Mouse (Mus musculus): ENCODE results near the gene Lmtk2. TPM values are rescaled to one million over a fixed set of nuclear protein-coding genes. Genes with fewer than 3 reads are reported as not detected.

The Lmtk2 gene
- polyA plus RNA-seq, 1 experiment from 2014 or later: 5.5 TPM

GRCm38 (mm10) chr5:144204911-144205310 lies 104.7 kb downstream of the Lmtk2 start:
- no peaks in the 10 kb centered on the region for H3K27me3 ChIP-seq (ENCODE audit: poor library complexity, severe bottlenecking)
- 56% methylated on average over 10 of the region's 10 CpGs for WGBS
- H3K27ac ChIP-seq: no peak overlapping the region
- DNase-seq (ENCODE audit: extremely low spot score, low spot score): no peak
- peaks cover 6% of the 10 kb centered on the region; the same call in 1 of the 2 replicates for H3K4me1 ChIP-seq
- peaks cover 8% of the 10 kb centered on the region for H3K9me3 ChIP-seq
- peaks cover 56% of the 10 kb centered on the region for H3K36me3 ChIP-seq (replicated peaks)
- no peak overlapping the region for H3K4me3 ChIP-seq

- Histone ChIP-seq H3K9me3 (peaks cover 8% of the 10 kb centered on the region), H3K27me3 (ENCODE audit: poor library complexity, severe bottlenecking) (no peaks in the 10 kb centered on the region), H3K27ac (no peak overlapping the region), H3K36me3 (replicated peaks) (peaks cover 66% of the 10 kb centered on the region), H3K4me3 (no peak overlapping the region), H3K4me1 (peaks cover 6% of the 10 kb centered on the region; the same call in 1 of the 2 replicates)
- WGBS: 94% methylated on average over 15 of the region's 15 CpGs
- no peak for DNase-seq (ENCODE audit: extremely low spot score, low spot score)
Observed at GRCm38 (mm10) chr5:144206069-144206468, 105.8 kb downstream of the Lmtk2 start.

DNA sequence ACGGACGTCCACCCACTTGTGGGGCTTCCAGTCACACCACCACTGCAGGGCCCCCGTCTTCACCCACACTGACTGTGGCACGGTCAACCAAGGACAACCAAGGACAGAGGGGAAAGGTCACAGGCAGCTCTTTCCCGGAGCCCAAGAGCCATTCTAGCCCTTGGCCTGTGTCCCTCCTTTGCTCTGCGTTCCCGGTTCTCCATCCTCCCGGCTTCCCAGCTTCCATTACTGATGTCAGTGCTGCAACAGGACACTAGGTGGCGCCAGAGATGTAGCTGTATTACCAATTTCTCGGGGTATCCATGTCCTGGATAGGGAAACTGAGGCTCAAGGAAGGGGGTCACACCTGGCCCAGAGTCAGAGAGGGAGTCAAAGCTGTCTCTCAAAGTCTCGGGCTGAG lies 107.2 kb downstream of the Lmtk2 start:
- Histone ChIP-seq H3K4me1 (peaks cover 6% of the 10 kb centered on the region; the same call in 1 of the 2 replicates), H3K36me3 (replicated peaks) (peaks cover 71% of the 10 kb centered on the region), H3K9me3 (peaks cover 3% of the 10 kb centered on the region), H3K27ac (no peak overlapping the region), H3K27me3 (ENCODE audit: poor library complexity, severe bottlenecking) (no peaks in the 10 kb centered on the region), H3K4me3 (no peak overlapping the region)
- DNase-seq (ENCODE audit: extremely low spot score, low spot score): no peak
- 54% methylated on average over 11 of the region's 11 CpGs for WGBS

- Histone ChIP-seq H3K36me3 (replicated peaks) (peaks cover 58% of the 10 kb centered on the region), H3K27me3 (ENCODE audit: poor library complexity, severe bottlenecking) (no peaks in the 10 kb centered on the region), H3K9me3 (no peaks in the 10 kb centered on the region), H3K27ac (no peak overlapping the region), H3K4me1 (peaks cover 11% of the 10 kb centered on the region), H3K4me3 (no peak overlapping the region)
- WGBS: 27% methylated on average over 7 of the region's 7 CpGs
- peak; percentile 67 for DNase-seq (ENCODE audit: extremely low spot score, low spot score)
Observed at GRCm38 (mm10) chr5:144214453-144214852, 114.2 kb downstream of the Lmtk2 start.

GRCm38 (mm10) chr5:144215992-144216391 lies 115.8 kb downstream of the Lmtk2 start:
- Histone ChIP-seq H3K27me3 (ENCODE audit: poor library complexity, severe bottlenecking) (no peaks in the 10 kb centered on the region), H3K9me3 (no peaks in the 10 kb centered on the region), H3K36me3 (replicated peaks) (peaks cover 43% of the 10 kb centered on the region), H3K27ac (no peak overlapping the region), H3K4me1 (peaks cover 15% of the 10 kb centered on the region), H3K4me3 (no peak overlapping the region)
- 85% methylated on average over 2 of the region's 2 CpGs for WGBS
- DNase-seq (ENCODE audit: extremely low spot score, low spot score): no peak

GRCm38 (mm10) chr5:144218061-144218460 lies 117.8 kb downstream of the Lmtk2 start:
- Histone ChIP-seq H3K4me1 (peaks cover 33% of the 10 kb centered on the region), H3K4me3 (no peak overlapping the region), H3K27ac (no peak overlapping the region), H3K9me3 (no peaks in the 10 kb centered on the region), H3K27me3 (ENCODE audit: poor library complexity, severe bottlenecking) (no peaks in the 10 kb centered on the region), H3K36me3 (replicated peaks) (peaks cover 29% of the 10 kb centered on the region)
- no peak for DNase-seq (ENCODE audit: extremely low spot score, low spot score)
- 87% methylated on average over 7 of the region's 7 CpGs for WGBS

DNA sequence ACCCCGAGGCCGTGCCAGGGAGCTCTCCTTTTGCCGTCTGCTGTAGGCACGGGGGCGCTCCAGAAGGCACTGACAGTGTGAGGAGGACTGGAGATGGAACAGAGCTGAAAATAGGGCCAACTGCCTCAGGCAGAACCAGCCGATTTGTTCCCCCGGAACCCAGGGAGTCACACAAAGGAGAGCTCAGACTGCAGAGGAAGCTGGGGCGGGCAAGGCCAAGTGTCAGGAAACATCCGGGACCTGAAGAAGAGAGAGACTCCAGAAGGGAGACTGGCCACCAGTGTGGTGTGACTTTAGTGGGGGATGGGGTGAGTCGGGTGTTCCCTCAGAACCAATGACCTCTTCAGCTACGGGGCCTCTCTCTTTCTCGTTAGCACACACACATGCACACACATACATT lies 119.1 kb downstream of the Lmtk2 start:
- DNase-seq (ENCODE audit: extremely low spot score, low spot score): no peak
- Histone ChIP-seq H3K9me3 (no peaks in the 10 kb centered on the region), H3K27me3 (ENCODE audit: poor library complexity, severe bottlenecking) (no peaks in the 10 kb centered on the region), H3K36me3 (replicated peaks) (peaks cover 21% of the 10 kb centered on the region), H3K27ac (0 out of 2 replicates have a peak overlapping the region, but pooled peaks have one; percentile 51), H3K4me1 (peaks cover 38% of the 10 kb centered on the region), H3K4me3 (no peak overlapping the region)
- WGBS: 73% methylated on average over 12 of the region's 12 CpGs

GRCm38 (mm10) chr5:144219936-144220335 lies 119.7 kb downstream of the Lmtk2 start:
- DNase-seq (ENCODE audit: extremely low spot score, low spot score): no peak
- Histone ChIP-seq H3K4me1 (peaks cover 41% of the 10 kb centered on the region), H3K27ac (no peak overlapping the region), H3K9me3 (no peaks in the 10 kb centered on the region), H3K4me3 (no peak overlapping the region), H3K27me3 (ENCODE audit: poor library complexity, severe bottlenecking) (no peaks in the 10 kb centered on the region), H3K36me3 (replicated peaks) (peaks cover 21% of the 10 kb centered on the region)
- WGBS: 91% methylated on average over 5 of the region's 5 CpGs

GRCm38 (mm10) chr5:144221305-144221704 lies 121.1 kb downstream of the Lmtk2 start:
- no peak overlapping the region for H3K4me3 ChIP-seq
- peaks cover 14% of the 10 kb centered on the region; the same call in 1 of the 2 replicates for H3K36me3 ChIP-seq (replicated peaks)
- no peak for DNase-seq (ENCODE audit: extremely low spot score, low spot score)
- no peak overlapping the region for H3K27ac ChIP-seq
- no peaks in the 10 kb centered on the region for H3K27me3 ChIP-seq (ENCODE audit: poor library complexity, severe bottlenecking)
- WGBS: 67% methylated on average over 4 of the region's 4 CpGs
- H3K4me1 ChIP-seq: peaks cover 41% of the 10 kb centered on the region
- no peaks in the 10 kb centered on the region for H3K9me3 ChIP-seq

DNA sequence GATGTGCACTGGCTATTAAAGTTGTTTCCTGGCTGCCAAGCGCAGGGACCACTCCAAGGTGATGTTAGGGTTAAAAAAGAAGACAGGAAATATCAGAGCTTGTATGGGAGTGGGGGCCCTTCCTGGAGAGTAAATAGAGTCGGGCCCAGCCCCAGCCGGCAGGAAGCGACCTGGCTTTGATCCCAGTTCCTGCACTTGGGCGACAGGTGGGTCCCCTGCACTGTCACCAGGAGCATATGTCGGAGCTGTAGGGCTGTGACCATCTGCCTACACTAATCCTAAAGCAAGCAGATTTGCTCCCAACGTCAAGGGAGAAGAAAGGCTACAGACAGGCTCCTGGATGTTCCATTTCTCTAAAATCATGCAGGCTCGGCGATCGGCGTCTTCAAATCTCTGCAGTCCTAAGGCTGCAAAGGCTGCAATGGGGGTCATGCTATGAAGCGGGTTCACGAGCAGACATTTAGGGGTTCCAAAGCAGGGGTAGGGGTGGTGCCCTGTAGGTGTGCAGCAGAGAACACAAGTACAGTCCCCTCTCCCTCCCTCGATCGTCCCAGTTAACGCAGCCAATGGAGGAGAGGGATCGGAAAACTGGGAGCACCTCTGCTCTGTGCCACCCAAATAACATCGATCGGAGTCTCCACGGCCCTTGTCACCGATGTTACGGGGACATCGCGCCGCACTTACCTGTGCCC lies 122.7 kb downstream of the Lmtk2 start:
- peaks cover 41% of the 10 kb centered on the region for H3K4me1 ChIP-seq
- WGBS: 7% methylated on average over 25 of the region's 25 CpGs
- peak overlapping the region; percentile 86 for H3K27ac ChIP-seq
- peak overlapping the region; percentile 76 for H3K4me3 ChIP-seq
- H3K27me3 ChIP-seq (ENCODE audit: poor library complexity, severe bottlenecking): no peaks in the 10 kb centered on the region
- no peak for DNase-seq (ENCODE audit: extremely low spot score, low spot score)
- no peaks in the 10 kb centered on the region for H3K9me3 ChIP-seq
- peaks cover 6% of the 10 kb centered on the region; the same call in 1 of the 2 replicates for H3K36me3 ChIP-seq (replicated peaks)

- peak; percentile 92 for DNase-seq (ENCODE audit: extremely low spot score, low spot score)
- Histone ChIP-seq H3K4me1 (peaks cover 40% of the 10 kb centered on the region), H3K36me3 (replicated peaks) (0 out of 2 replicates have a peak, but pooled peaks cover under 1% of the 10 kb centered on the region), H3K27me3 (ENCODE audit: poor library complexity, severe bottlenecking) (no peaks in the 10 kb centered on the region), H3K27ac (peak within 1 kb of the TSS; percentile 86), H3K4me3 (peak within 1 kb of the TSS; percentile 76), H3K9me3 (no peaks in the 10 kb centered on the region)
- WGBS: under 1% methylated on average over 27 of the region's 37 CpGs
Observed at GRCm38 (mm10) chr5:144223503-144223862, 123.2 kb downstream of the Lmtk2 start, which contains the start of gene Tecpr1. Tecpr1 (minus strand) TSS chr5:144223615.

DNA sequence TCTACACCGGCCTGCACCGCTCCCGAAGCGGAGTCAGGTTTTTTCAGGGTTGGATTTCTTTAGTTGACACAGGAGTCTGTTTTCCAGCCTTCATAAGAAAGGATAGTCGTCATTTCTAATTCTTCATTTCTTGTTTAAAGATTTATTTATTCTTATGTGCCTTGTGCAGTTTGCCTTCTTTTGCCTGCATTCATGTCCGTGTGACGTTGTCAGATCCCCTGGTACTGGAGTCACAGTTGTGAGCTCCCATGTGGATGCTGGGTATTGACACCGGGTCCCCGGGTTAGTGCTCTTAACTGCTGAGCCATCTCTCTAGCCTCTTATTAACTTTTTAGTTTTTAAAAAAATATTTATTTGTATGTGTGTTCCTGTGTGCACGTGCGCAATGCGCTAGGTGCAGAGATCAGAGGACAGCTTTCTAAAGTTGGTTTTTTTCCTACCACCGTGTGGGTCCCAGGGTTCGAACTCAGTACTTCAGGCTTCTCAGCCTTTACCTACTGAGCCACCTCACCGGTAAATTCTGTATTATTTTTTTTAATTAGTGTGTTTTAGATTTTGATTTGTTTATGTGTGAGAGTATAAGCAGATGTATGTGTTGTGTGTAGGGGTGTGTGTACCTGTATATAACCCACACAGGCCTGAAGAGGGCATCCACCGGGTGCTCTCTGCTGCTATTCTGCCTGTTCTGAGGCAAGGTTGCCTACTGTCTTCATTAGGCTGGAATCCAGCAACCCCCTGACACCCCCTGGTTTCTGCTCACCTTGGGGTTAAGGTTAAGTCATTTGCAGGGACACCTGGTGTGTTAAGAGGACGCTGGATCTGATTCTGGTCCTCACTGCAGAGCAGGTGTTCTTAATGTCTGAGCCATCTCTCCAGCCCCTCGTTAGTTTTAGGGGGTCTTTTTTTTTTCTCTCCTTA lies 123.9 kb downstream of the Lmtk2 start:
- no peak for DNase-seq (ENCODE audit: extremely low spot score, low spot score)

DNA sequence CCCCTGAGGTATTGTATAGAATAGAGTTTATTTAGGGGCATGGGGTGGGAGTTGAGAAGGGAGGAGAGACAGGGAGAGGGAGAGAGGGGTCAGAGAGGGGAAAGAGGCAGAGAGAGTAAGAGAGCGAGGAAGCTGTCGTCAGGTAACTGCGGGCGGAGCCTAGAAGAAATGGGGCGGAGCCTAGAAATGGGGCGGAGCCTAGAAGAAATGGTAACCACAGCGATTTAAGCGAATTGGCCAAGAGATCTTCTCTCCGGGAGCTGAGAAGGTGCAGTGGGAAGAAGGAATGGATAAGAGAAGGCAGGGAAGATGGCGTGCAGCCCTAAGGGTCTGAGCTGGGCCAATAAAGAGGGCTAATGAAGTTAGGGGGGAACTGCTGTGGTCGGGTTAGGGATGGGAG lies 126.0 kb downstream of the Lmtk2 start:
- no peak for DNase-seq (ENCODE audit: extremely low spot score, low spot score)
- no peaks in the 10 kb centered on the region for H3K36me3 ChIP-seq (replicated peaks)
- peaks cover 26% of the 10 kb centered on the region for H3K4me1 ChIP-seq
- no peaks in the 10 kb centered on the region for H3K27me3 ChIP-seq (ENCODE audit: poor library complexity, severe bottlenecking)
- H3K4me3 ChIP-seq: no peak overlapping the region
- H3K9me3 ChIP-seq: no peaks in the 10 kb centered on the region
- no peak overlapping the region for H3K27ac ChIP-seq
- 29% methylated on average over 11 of the region's 11 CpGs for WGBS

More for the DNA sequence above, 123.9 kb downstream of the Lmtk2 start:
- H3K36me3 ChIP-seq (replicated peaks): no peaks in the 10 kb centered on the region
- WGBS: 27% methylated on average over 18 of the region's 18 CpGs
- peaks cover 33% of the 10 kb centered on the region for H3K4me1 ChIP-seq
- peak overlapping the region; percentile 76 for H3K4me3 ChIP-seq
- H3K27me3 ChIP-seq (ENCODE audit: poor library complexity, severe bottlenecking): no peaks in the 10 kb centered on the region
- H3K9me3 ChIP-seq: no peaks in the 10 kb centered on the region
- H3K27ac ChIP-seq: peak overlapping the region; percentile 86
